Mouse (Mus musculus) G1E (cell line): ENCODE measurements around the gene Gcgr.

Source experiments
- CTCF ChIP-seq: IDR thresholded peaks from 2 replicates; pipeline ENCODE4 v1.5.1; 2012; ENCODE audit warnings: low read depth, low read length, inconsistent platforms, mixed read lengths
- GATA1 ChIP-seq: IDR thresholded peaks from 2 replicates; pipeline ENCODE4 v1.6.1; 2012; ENCODE audit warnings: borderline replicate concordance, low read length, inconsistent platforms, mixed read lengths
- TAL1 ChIP-seq: conservative IDR thresholded peaks from 2 replicates; pipeline ENCODE4 v1.6.1; 2012; ENCODE audit warnings: low read depth, low read length, inconsistent platforms, mixed read lengths

- TF ChIP-seq CTCF: no peak
- no peak for TF ChIP-seq TAL1
- TF ChIP-seq GATA1: no peak
These were observed 30.1 kb upstream of the Gcgr start for GRCm38 (mm10) chr11:120500357-120500756.
